Mouse (Mus musculus) bone marrow, adult 2 months (tissue): Measurements from ENCODE around the gene Dusp12.

Experiments
- CTCF ChIP-seq: fragments of 200-500 bp; IDR thresholded peaks from 2 replicates; pipeline ENCODE4 v1.5.1; 2011; ENCODE audit warnings: low read length, control low read depth; ENCODE audit not compliant: control insufficient read depth, insufficient read depth
- POLR2A ChIP-seq: fragments of 200-500 bp; IDR thresholded peaks from 2 replicates; pipeline ENCODE4 v1.6.1; 2011; ENCODE audit warnings: low read depth, mild to moderate bottlenecking, control low read depth, low read length, borderline replicate concordance; ENCODE audit not compliant: control insufficient read depth

DNA sequence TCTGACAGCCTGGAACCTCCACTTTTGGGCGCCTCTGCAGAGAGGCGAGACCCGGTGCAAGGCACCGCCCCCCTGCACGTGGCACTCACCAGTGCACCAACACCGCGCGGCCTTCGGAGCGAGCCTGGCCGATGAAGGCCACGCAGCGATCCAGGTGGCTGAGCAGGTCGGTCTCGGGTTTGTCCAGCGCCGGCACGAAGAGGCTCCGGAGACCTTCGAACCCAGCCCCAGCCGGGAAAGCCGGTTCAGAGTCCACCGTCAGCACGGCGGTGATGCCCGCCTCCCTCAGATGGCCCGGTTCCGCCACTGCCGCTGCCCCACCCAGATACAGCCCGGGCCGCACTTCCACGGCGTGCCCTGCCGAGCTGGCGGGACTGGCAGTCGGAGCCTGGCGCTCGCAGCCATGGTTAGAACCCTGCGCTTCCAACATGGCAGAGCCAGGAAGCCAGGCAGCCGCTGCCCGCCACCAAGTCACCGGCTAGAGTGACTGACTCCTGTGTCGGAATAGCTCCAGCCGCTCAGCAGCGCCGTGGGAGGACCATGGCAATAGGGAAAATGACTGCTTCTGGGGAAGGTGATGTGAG, at the start of gene Dusp12, which contains the start of gene Gm26620:
- TF ChIP-seq POLR2A (peak; percentile 49; the same call in 1 of the 2 replicates), CTCF (peak; percentile 61)
